Mouse (Mus musculus) retina, postnatal 1 day (tissue): Measurements from ENCODE around the gene Tsc22d4.
A peak's percentile ranks its signal among the peaks of the same experiment; 100 is the strongest.

ENCODE experiments used
- DNase-seq: peaks from one replicate; pipeline ENCODE4 v3.0.0-alpha.2; 2012

Tsc22d4 gene

GRCm38 (mm10) chr5:137770709-137771108 lies 25.2 kb downstream of the Tsc22d4 start:
- peak; percentile 82 for DNase-seq

GRCm38 (mm10) chr5:137772755-137773154 lies 27.2 kb downstream of the Tsc22d4 start:
- no peak for DNase-seq

GRCm38 (mm10) chr5:137775587-137776290 lies 30.2 kb downstream of the Tsc22d4 start:
- no peak for DNase-seq

GRCm38 (mm10) chr5:137776408-137776918 lies 30.9 kb downstream of the Tsc22d4 start:
- no peak for DNase-seq

GRCm38 (mm10) chr5:137777267-137777845 lies 31.8 kb downstream of the Tsc22d4 start:
- no peak for DNase-seq

- DNase-seq: peak; percentile 98
These were observed 33.1 kb downstream of the Tsc22d4 start, which contains the start of gene Ppp1r35 for GRCm38 (mm10) chr5:137778635-137779034. Gene Ppp1r35 (plus strand): TSS chr5:137778849.

GRCm38 (mm10) chr5:137779053-137779933 lies 33.8 kb downstream of the Tsc22d4 start:
- DNase-seq: peak; percentile 50

GRCm38 (mm10) chr5:137781661-137782060 lies 36.1 kb downstream of the Tsc22d4 start:
- DNase-seq: no peak

- DNase-seq: no peak
These were observed 37.4 kb downstream of the Tsc22d4 start for GRCm38 (mm10) chr5:137782776-137783522.

GRCm38 (mm10) chr5:137783901-137784540 lies 38.5 kb downstream of the Tsc22d4 start:
- DNase-seq: no peak

- DNase-seq: no peak
These were observed 39.0 kb downstream of the Tsc22d4 start for GRCm38 (mm10) chr5:137784546-137784945.

- no peak for DNase-seq
These were observed 39.9 kb downstream of the Tsc22d4 start for GRCm38 (mm10) chr5:137785164-137786031.

- peak; percentile 100 for DNase-seq
These were observed 40.8 kb downstream of the Tsc22d4 start for GRCm38 (mm10) chr5:137786109-137786942.

- DNase-seq: peak; percentile 98
These were observed 41.8 kb downstream of the Tsc22d4 start, which contains the start of the genes Mepce and Zcwpw1 for GRCm38 (mm10) chr5:137787151-137787928. Gene Mepce (minus strand): TSS chr5:137787655. Gene Zcwpw1 (plus strand): TSS chr5:137787798.

GRCm38 (mm10) chr5:137788171-137788570 lies 42.6 kb downstream of the Tsc22d4 start:
- DNase-seq: no peak

GRCm38 (mm10) chr5:137788946-137789531 lies 43.5 kb downstream of the Tsc22d4 start:
- DNase-seq: no peak

GRCm38 (mm10) chr5:137791553-137791952 lies 46.0 kb downstream of the Tsc22d4 start:
- DNase-seq: no peak

- DNase-seq: no peak
These were observed 51.1 kb downstream of the Tsc22d4 start for GRCm38 (mm10) chr5:137796606-137797005.

GRCm38 (mm10) chr5:137800917-137801316 lies 55.4 kb downstream of the Tsc22d4 start:
- no peak for DNase-seq
